Mouse (Mus musculus) forelimb bud, embryonic 11.5 days (tissue): ENCODE data around the gene Zfp39.
A peak's percentile ranks its signal among the peaks of the same experiment; 100 is the strongest.

Experiments used
- DNase-seq: peaks from one replicate; pipeline ENCODE4 v3.0.0-alpha.2; 2012; ENCODE audit warnings: low read depth, low spot score

The Zfp39 gene

DNA sequence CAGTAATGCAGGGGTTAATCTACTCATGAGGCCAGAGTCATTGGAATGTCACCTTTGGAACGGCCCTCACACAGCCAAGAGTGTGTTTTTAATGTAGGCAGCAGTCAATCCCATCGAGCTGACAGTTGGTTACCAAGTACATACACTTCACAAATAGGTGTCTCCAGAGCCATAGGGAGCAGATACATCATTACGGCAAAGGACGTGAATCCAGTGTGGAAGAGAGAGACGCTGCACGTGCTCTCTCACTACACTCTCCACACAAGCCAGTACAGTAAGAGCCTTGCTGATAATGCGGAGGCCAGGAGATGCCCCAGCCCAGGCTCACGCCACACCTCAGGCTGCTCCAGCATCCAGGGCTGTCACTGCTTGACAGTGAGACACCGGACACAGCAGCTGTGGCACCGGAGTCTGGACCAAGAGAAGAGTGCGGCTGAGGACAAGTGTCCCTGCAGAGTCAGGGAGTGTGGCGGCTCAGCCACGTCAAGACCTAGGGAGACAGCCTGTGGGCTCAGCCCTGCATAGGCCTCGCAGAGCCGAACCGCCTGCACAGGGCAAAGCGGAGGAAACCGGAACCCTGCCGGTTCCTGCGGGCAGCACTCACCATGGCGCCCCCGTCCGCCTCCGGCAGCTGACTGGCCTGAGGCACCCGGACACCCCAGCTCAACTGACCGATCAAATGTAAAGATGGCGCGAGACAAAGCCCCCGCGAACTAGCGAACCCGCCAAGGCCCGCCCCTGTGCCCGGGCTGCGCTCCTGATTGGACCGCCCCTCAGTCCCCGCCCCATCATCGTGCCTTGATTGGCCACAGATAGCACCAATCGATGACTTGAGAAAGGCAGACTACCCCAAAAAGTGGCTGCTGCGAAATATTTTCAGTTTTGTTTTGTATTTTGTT, at the start of gene Zfp39:
Zfp39 (minus strand) TSS at position 715 of the 899 bp plus-strand sequence.
- DNase-seq, result peak; percentile 91

DNA sequence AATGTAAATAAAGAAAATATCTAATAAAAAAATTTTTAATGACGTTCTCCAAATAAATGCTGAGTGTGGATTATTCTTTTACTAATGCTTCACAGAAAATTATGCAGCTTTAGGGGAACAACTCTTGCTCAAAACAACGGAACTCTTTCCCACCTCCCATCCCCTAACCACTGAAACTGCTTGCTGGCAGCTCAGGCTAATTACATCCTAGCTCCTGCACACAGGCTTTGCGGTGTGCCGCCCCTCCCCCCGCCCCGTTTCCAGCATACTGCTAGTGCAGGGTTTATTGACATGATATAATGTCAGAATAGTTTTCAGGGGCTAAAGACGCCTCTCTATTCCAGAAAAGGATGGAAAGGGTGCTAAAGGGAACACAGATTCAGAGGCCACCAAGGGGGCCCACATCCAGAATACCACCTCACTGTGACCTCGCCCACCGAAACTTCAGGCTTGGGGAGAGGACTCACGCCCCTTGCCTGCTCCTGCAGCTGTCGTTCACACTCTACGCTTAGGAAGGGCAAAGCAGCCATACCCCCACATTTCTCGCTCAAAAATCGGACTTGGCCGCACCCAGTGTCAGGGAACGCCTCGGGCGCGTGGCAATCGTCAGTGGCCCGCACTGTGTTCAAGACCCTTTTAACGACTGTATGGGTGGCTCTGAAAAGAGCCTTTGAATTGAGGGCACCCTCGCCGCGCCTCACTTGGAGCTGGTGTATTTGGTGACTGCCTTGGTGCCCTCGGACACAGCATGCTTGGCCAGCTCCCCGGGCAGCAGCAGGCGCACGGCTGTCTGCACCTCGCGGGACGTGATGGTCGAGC, 49.5 kb upstream of the Zfp39 start:
- DNase-seq, result peak; percentile 13

DNA sequence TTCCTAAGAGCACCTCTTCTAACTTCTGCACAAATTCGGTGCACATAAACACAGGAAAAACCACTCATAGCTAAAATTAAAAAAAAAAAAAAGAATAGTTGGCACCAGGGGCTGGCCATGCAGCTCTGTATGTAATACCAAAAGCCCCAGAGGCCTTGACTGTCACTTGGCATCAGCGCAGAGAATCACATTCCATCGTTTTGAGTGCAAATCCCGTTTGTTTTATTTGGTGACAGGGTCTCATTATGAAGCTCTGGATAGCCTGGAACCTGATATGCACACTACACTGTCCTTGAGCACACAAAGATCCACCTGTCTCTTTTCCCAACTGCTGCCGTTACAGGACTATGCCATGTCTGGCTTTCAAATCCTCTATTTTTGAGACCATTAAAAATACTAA, 47.2 kb upstream of the Zfp39 start:
- no peak for DNase-seq

DNA sequence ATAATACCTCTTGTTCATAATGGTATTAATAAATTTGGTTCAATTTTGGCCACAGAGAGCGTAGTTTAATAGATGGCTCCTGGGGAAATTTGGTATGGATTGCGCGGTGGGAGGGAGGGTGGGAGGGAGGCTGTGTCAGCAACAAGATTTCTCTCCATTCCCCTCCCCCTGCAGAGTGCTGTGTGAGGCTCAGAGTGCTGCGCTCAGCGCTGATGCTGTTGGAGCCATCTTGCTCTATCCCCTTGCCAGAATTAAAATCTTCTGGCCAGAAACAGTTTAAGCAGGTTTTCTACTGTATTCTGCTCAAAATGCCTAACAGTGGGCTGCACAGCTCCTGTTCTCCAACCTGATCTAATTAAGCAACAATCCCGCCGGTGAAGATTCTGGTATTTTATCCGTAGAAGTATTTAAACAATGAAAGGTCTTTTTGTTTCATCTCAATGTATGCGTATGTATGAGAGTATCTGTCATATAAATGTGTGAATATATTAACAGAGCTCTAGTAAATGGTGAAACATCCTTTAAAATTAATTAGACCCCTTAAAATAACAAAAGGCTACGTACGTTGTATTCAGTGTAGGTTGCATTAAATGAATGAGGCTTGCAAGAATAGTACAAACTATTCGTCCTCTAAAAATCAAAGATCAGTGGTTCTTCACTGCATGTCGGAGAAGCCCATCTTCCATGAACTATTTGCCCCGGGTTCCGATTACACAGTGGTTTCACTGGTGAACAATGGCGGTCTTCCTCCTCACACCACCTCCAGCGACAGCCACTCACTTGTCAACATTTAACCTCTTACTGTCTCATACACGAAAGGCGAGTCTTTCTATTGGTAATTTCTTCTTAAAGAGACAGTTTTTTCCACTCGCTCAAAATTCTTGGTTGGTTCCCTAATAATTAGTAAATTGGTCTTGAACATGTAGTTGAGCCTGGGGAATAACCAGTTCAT, 45.7 kb upstream of the Zfp39 start:
- no peak for DNase-seq

DNA sequence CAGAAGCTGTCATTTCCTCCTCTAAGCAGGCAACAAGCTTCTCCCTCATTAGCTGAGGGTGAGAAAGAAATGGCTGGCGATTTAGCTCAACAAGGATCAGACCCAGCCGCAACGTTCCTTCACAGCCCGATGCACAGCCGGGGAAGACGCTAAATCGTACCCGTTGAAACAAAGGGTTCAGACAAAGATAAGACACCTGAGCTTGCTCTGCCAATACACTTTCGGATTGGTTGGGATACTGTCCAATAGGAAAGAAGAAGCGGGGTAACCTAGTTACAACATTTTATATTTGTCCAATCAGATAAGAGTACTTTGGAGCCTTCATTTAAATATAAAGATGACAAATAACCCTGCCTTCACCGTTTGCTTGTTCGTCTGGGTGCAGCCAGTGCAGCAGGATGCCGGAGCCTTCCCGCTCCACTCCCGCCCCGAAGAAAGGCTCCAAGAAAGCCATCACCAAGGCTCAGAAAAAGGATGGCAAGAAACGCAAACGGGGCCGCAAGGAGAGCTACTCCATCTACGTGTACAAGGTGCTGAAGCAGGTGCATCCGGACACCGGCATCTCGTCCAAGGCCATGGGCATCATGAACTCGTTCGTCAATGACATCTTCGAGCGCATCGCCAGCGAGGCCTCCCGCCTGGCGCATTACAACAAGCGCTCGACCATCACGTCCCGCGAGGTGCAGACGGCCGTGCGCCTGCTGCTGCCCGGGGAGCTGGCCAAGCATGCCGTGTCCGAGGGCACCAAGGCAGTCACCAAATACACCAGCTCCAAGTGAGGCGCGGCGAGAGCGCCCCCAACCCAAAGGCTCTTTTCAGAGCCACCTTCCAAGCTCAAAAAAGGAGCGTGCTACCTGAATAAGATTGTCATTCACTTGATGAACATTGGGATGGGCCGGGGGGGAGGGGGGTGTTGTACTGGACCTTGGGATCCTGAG, 44.8 kb upstream of the Zfp39 start, which contains the start of gene Hist3h2ba:
Hist3h2ba (plus strand) TSS at position 379 of the 938 bp plus-strand sequence.
- peak; percentile 78 for DNase-seq

DNA sequence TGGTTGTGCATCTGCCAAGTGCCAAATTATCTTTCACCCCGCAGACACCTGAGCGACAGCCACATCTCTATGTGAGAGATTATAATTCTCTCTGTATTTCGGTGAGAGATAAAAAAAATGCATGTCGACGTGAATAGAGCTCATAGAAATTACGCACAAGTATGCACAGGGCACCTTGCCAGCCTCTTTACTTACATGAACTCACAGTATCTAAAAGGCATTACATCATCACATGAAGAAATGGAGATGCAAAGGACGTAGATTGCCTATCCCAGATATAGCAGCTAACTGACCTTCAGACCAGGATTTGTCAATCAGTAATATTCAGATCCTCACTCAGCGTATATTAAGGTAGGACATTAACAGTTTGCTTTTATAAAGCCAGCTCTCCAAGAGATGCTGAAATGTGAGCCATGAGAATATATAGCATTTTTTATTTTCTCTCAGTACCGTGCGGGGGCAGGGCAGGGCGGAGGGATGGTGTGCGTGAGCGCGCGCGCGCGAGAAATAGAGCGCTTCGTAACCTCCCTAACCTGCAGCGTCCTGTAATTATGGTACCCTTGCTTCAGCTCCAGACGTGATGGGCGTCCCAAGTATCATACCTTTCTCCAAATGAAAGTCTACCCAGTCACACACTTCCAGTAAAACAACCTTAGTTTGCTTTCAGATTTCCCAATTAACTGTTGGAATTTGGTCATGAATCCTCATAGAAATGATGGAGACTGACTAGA, 43.9 kb upstream of the Zfp39 start:
- no peak for DNase-seq

GRCm38 (mm10) chr11:58947306-58947705, 43.3 kb upstream of the Zfp39 start:
- no peak for DNase-seq

- DNase-seq, result no peak
Observed at GRCm38 (mm10) chr11:58944136-58944535, 40.1 kb upstream of the Zfp39 start.

GRCm38 (mm10) chr11:58939088-58939439, 35.0 kb upstream of the Zfp39 start:
- no peak for DNase-seq

DNA sequence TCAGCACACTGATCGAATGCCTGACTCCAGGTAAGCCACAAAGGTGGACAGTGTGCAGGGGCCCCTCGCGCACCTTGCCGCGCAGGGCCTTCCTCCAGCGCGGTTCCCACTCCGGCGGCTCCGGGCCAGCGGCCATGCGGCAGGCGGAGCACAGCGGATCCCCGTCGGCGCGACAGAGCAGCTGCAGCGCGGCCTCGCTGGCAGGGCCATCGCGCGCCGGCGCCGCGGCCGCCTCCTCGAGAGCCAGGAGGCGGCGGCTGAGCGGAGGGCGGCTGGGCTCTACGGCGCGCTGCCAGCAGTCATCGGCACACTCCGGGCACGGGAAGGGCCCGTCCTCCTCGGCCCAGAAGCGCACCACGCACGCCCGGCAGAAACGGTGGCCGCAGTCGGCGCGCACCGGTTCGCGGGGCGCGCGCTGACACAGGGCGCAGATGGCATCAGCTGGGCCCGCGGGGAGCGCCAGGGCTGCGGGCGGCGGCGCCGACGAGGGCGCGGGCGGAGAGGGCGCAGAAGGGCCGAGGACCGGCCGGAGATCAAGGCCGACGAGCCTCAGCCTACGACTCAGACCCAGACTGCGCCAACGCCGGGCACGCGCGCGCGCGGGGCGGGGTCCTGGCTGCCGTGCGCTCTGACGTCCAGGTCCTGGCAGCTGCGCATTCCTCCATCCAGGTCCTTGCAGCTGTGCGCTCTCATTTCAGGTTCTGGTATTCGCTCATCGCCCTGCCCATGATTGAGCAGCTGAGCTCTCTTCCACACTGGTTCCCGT, 34.5 kb upstream of the Zfp39 start, which contains the start of gene Rnf187:
Rnf187 (minus strand) TSS at position 595 of the 766 bp plus-strand sequence.
- DNase-seq, result peak; percentile 91

DNA sequence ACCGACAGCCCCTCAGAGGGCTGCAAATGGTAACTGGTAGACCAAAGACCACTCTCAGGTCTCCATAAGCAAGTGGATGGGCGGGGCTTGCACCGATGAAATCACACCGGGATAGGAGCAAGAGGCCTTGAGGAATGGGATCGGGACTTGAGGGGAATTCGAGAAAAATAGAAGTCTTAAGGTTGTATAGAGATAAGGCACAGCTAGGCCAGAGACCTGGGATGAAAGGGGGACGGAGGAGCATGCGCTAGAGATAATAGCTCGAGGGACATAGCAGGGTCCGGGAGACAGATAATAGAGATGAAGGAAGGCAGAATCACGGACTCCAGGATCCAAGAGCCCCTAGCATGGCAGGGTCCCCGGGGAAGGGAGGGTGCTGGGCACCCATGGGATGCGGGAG, 33.9 kb upstream of the Zfp39 start:
- no peak for DNase-seq

- DNase-seq, result no peak
Observed at GRCm38 (mm10) chr11:58931576-58931975, 27.6 kb upstream of the Zfp39 start.

DNA sequence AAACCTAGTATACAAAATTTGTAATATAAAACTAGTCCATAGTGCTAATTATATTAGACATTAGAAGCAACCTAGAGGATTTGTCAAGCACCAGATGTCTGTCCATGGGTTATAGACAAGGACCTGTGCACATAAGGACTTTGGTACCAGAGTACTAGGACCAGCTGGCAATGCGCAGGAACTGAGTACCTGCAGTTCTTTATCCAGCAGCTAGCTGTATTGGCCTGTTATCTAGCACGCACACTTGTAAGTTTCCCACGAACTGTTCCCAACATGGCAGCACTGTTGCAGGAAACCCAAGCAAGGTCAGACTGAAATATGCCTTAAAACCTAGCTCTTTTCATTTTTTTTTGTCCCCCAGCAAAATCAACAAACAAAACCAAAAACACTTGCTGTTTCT, 26.2 kb upstream of the Zfp39 start:
- DNase-seq, result no peak

- no peak for DNase-seq
Observed at GRCm38 (mm10) chr11:58929641-58930040, 25.6 kb upstream of the Zfp39 start.

DNA sequence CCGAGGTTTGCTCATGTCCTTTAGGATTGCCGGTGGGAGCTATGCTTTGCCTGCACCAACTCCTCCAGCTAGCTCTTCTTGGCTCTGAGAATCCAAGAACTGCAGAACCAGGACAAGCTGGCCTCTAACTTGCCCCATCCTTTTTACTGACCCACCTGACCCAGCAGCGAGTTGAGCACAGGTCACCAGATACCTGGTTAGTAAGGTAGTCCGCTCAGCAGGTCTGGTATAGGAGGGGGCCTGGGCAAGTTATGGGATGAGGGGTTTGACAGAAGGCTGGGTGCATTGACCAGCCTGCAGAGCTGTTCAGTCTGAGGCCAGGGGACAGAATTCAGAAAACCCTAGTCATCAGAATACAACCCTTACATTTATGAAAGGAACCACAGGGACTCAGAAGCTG, 25.0 kb upstream of the Zfp39 start:
- DNase-seq, result no peak

DNA sequence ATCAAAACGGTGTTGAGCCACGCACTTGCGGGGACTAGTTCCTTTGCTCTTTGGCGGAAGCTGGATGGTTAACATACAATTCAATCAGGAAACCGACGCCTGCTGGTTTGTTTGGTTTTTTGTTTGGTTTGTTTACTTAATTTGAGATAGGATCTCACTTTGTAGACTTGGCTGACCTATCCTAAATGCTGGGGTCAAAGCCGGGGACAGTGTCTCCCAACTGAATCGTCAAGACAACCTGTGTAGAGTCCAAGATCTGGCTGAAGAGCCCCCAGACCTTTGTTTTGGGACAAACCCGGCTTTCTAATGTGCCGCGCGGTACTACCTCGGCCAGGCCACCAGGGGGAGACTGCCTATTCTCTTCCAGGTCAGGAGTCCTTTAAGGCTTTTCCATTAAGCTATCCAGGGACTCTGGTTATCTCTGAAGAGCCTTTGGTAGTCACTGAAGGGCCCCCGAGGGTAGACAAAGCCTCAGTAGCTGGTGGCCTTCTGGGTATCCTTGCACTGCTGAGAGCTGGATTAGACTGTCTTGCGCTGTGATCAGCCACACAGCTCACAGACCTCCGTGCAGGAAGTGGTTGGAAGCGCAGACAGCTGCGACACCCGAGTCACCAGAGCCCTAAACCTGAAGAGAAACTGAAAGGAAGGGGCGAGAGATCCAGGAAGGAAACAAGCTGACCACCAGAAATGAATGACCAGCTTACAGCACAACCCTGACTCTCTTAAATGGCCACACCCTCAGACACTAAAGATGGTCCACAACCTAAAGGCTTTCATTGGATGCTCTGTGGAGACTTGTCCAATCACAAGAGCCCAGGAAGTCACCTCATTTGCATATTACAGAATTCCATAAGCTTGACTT, 24.0 kb upstream of the Zfp39 start:
- DNase-seq, result no peak

DNA sequence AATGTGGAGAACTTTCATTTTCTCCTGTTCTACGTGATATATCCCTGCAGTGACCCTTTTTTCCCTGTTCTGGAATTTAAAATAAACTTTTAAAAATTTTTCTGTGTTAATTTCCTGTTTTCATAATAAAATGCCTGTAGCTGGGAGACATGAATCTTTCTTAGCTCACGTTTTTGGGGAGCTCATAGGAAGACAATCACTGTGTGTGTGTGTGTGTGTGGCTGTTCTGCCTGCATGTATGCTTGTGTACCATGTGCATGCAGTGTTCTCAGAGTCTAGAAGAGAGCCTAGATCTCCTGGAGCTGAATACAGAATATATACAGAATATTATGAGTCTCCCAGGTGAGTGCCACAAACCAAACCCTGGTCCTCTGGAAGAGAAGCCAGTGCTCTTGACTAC, 23.0 kb upstream of the Zfp39 start:
- DNase-seq, result no peak

- no peak for DNase-seq
Observed at GRCm38 (mm10) chr11:58926651-58927050, 22.6 kb upstream of the Zfp39 start.
